Mouse (Mus musculus) gastrocnemius, postnatal 4 days (tissue): ENCODE results near the gene Gm10271. TPM values are rescaled to one million over a fixed set of nuclear protein-coding genes. Genes with fewer than 3 reads are reported as not detected.
A peak's percentile ranks its signal among the peaks of the same experiment; 100 is the strongest.

Experiments
- DNase-seq, 2 experiments: peaks; one replicate each; pipeline ENCODE4 v3.0.0; 2021 to 2022; ENCODE audit warnings: low spot score in 2 of 2, mixed read lengths in 2 of 2
- long read RNA-seq, 2 experiments: library from polyadenylated mRNA; stranded (forward); transcript quantifications; one replicate each; pipeline ENCODE4 v2.0.0; 2021
- total RNA-seq, 2 experiments: library from RNA; stranded (reverse); gene quantifications; 2 replicates each; pipeline ENCODE4 v1.2.3; 2021

Gm10271 gene
- total RNA-seq: not detected
- long read RNA-seq, experiment 1: 0 reads
- long read RNA-seq, experiment 2: 0 reads

DNA sequence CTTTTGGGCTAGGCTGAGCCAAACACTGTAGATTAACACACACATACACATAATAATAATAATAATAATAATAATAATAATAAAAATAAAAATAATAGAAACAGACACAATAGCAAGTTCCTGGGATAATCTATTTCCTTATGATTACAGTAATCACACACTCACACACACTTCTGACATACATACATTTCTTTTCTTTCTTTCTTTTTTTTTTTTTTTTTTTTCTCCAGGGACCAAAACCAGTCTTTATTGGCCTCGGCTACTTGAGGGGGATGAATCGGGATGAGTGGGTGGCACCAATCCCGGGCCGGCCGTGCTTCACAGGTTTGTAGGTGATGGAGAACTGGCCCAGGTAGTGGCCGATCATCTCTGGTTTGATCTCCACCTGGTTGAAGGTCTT is at the start of gene Gm10271:
TSS of gene Gm10271 (minus strand) at position 101 of the 400 bp plus-strand sequence.
- DNase-seq: no peak

DNA sequence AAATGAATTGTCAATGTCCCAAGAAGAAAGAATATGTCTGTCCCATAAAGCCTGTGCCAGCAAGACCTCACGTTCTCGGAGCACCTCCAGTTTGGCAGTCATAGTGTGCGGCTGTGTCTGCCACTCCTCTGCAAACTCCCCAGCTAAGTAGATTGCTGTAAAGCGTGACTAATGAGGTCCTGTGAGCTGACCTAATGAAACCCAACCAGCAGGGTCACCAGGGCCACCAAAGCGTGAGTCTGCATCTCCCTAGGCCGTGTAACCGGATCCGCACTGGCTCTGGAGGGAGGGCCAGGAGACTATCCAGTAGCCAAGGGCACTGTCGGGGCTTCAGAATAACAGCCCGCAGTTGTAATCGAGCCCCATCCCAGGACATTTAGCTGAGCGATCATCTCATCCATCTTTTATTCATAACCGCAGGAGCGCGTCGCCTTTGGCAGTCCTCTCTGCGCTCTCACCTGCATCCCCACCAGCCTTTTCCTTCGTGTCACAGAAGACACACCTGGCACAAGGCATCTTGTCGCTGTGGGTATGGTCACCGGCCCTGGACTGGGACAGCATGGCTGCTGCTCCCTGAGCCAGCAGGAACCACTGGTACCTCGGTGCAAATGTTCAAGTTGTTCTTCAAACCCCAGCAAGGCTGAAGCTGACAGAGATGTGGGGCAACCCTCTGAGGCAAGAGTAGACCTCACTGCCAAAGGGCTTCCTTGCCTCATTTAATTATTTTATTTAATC is 48.8 kb upstream of the Gm10271 start:
- peak in 1 of 2 experiments; percentile 46 for DNase-seq

DNA sequence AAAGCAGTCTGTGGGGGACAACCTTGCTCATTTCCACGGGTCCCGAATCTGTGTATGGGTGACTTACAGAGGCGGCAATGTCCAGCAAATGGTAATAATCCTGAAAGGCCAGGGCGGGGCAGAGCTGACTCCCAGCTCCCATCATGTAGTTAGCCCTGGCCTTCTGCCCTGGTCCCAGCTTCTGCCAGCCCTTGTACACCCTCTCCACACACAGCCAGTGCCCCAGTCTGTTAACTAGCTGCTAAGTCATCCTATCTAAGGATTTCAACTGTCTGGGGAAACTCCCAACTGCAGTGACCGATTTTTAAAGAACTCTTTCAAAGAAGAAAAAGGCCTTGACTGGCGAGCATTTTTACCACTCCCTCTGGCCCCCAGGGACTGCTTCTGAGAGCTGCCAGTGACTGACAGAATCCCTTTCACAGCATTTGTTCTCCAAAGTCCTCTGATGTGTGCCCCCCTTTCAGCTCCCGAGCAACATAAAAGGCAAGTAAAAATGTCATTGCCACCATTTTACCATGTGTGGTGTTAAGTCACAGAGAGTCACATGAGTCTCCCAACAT is 46.0 kb upstream of the Gm10271 start:
- no peak for DNase-seq

DNA sequence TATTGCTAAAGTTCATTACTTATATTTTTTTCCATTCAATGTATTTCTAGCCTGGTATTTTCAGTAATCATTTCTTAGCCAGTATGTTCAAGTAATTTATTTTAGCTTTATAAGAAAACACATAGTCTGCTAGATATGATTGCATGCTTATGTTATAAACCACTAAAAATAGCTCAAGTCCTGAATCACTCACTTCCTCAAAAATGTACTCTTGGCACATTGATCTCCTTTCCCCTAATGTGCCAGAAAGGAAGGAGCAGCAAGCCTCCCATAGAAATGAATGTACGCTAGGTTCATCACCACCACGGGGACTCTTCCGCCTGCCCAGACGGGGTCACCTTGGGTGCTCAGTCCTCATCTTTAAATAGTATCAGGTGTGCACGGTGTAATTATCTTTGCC is 42.2 kb upstream of the Gm10271 start:
- DNase-seq: no peak

DNA sequence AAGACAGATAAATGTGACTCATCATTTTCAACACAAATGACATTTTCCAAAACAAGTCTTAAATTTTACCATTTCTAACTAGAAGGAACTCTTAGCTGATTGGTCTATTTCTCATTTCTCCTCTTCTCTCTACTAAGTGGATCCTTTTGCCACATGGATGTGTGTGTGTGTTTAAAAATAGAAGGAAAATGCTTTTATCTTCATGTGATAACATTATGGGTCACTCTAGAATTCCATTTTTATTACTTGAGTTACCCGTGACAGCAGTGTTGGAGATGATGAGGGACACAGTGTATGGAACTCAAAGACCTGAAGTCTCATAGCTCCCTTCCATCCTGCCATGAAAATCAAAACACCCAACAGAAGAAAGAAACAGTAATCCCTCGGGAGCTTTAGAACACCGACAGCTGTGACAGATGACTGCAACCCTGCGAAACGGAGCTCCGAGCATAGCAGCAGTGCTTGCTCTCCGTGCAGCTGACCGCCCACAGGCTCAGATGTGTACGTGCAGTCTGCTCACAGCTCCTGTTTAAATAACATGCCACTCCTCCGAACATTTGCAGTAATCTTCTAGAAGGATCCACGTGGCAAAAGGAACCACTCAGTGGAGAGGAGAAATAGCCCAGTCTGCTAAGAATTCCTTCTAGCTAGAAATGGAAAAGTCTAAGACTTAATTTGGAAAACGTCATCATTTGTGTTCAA is 41.4 kb upstream of the Gm10271 start:
- DNase-seq: no peak

DNA sequence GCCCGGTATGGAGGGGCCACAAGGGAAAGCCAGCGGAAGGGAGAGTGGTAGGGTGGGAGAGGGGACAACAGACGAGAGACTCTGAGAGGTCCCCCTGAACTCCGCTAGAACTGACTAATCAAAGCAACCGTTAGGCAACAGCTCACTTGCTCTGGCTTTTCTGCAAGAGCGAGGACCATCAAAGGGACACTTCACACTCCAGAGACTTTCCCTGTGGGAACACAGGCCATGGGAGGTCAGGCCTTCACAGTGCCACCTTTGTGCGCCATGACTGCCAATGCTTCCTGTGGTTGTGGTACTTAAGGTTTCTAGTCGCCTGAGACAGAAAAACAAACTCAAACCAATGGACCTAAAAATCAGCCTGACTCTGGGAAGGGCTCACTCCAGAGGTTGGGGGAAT is 38.6 kb upstream of the Gm10271 start:
- no peak for DNase-seq

DNA sequence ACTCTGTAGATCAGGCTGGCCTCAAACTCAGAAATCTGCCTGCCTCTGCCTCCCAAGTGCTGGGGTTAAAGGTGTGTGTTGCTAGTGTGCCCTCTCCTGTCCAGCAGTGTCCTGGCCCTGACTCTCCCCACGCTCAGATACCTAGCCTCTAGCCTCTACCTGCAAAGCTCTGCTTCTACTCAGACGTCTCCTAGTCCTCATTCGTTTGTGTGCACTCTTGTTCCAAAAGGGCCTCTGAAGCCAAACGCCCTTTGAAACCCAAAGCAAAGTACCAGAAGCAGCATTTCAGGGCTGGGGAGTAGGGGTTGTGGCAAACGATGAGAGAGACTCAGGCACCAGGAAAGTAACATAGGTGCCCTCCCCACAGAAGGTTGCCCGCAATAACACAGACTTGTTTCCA is 37.3 kb upstream of the Gm10271 start:
- no peak for DNase-seq

DNA sequence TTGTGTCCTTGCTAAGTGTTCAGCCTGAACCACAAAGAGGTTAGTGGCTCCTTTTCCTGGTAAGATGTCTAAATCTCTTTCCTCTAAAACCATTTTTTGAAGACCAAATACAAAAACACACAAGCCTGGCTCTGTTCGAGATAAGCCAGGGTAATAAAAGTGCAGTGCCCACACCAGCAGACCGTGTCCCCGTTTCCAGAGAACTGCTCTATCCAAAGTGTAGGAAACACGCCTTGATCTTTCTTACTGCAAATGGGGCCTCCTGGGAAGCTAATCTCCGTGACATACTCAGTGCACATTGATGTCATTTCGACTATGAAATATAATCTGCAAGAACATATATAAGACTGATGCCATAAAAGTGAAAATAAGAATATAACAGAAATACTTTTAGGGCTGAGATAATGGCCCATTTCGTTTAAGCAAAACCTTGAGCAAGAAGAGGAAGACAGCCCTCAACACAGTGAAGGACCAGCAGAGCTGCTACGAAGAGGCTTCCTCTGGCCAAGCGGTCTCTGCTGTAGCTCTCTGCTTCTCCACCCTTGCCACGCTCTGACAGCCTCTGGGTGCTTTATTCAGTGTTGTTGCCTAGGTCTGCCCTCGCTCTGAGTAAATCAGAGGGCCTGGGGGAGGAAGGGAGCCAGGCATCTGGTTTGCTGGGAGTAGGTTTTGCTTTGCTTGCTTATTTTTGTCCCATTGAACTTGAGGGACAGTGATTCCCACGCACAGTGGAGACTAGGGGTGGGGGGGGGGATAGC is 33.5 kb upstream of the Gm10271 start:
- no peak for DNase-seq

DNA sequence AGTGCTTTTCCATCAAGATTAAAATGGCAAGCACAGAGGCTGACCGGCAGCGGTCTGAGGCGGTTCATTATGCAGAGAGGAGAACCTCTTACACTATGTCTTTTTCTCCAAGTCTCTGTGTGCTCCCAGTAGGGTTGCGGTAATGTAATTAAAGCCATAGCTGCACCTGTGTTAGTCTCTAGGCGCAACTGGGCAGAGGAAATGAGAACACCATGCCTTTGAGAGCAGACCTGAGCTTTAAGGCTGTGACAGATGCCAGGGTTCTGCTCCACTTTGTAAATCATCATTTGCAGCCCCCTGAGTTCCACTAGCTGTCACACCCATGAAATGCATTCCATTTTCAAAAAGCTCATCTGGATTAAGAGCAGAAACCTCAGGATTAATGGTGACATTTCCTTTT is 32.3 kb upstream of the Gm10271 start:
- DNase-seq: no peak

DNA sequence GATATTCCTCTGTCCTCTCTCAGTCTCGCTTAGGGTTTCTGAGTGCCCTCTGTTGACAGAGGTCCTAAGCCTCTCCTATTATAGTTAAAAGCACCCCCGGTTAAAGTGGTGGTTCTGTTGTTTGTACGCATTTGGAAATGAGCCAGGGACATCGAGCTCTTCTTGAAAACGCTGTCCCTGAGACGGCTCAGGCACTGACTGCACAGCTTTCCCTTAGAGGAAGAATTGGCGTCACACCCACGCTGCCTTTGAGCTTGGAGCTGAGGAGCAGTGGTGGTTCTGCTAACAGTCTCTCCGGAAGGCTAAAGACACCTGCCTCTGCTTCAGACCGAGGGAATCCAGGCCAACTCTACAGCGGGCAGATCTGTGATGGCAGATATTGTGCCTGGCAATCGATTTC is 28.6 kb upstream of the Gm10271 start:
- no peak for DNase-seq

DNA sequence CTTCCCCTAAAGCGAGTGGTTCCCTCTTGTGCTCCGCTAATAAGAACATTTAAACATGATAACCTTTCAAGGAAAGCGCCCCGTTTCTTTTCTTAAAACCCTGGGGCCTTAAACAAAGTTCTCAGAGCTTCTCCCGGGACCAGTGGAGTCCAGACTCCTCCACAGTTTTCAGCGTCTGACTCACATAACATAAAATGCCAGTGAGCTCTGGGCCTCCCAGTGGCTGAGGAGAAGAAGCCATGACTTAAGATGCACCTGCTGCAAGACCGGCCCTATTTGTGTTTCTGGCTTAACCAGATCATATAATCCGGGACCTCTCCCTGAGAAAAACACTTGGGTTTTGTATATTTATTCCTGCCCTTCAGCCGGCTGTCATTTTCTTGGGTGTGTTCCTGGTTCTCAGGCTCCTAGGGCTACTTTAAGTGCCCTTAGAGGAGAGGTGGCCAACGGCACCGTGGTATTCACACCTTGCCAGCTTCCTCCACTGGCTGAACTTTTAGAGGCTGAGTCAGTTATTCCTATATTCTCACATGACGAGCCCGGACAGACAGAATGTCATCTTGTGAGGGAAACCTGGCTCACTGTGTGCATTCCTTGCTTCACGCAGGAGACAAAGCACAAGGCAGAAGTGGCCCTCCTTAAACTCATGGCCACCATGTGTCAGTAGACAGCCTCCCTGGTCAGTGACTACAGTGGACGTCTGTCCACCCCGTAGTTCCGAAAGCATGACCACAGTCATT is 26.5 kb upstream of the Gm10271 start:
- no peak for DNase-seq

DNA sequence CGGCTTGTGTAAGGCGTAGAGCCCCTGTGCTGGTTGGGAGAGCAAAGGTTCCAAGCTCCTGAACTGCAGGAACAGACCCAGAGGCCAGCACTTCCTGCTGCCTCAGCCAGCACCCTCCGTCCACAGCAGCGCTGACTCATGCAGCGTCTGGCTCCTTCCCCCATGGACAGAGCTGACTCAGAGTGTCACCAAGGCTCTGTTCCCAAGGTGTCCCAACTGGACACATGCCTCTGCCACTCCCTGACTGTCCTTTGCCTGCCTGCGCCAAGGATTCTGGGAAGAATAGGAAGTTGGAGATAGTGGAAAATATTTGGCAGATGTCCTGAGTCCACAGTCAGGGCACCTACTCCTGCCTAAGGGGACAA is 23.8 kb upstream of the Gm10271 start:
- peak in 1 of 2 experiments; percentile 23 for DNase-seq

DNA sequence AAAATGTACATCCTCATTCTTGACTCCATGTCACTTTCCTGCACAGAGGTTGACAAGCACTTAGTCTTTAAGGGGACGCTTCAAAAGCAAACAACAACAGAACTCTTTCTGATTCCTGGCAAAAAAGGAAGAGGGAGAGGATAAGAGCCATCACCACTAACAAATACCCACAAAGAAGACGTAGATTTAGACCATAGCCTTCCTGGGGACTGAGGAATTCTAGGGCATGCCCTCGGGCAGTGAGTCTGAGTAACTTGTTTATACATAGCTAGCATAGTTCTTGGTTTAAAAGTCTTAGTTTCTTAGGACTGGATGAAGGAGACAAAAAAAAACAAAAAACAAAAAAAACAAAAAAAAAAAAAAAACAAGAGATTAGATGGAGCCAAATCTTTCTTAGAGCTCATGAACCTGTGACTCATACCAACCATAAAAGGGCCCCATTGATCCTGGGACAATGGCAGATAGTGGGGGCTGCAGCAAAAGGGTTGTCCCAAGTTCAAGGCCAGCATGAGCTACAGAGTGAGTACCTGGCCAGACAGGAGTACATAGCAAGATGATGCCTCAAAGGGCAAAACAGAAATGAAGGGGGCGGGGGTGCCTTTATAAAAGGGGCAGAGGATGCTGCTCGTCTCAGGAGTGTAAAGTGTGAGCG is 23.3 kb upstream of the Gm10271 start:
- no peak for DNase-seq

DNA sequence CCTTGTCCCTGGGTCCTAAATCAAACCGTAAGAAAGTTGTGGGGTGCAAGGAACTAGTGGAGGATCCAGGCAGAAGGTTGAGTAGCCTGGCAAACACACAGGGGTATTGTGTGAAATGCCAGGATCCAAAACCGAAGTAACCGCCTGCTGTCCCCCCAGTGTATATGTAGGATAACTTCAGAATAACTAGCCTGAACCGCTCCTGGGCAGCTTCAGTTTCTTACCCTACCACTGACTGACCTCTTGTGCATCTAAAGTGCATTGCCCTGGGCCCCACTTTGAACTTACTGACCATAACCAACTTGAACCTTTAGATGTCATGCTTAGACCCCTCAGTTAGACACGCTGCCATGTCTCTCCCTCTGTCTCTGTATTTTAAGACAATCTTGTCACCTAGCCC is 22.8 kb upstream of the Gm10271 start:
- DNase-seq: no peak

DNA sequence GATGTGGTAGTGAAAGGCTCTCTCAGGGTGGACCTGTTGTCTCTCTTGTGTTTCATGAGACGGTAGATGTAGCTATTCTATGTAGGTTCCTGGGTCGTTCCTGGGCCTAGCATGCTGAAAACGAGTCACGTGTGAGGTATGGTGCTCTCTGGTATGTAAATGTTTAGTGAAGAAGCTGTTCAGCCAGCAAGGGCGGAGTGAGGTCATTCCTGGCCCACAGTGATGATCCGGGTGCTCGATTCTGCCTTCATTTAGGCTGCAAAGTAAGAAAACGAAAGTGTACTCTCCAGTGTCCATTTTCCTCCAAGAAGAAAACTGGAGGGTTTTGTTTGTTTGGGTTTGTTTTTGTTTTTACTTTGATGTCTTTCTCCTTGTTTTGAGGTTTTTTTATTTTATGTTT is 21.6 kb upstream of the Gm10271 start:
- DNase-seq: no peak

DNA sequence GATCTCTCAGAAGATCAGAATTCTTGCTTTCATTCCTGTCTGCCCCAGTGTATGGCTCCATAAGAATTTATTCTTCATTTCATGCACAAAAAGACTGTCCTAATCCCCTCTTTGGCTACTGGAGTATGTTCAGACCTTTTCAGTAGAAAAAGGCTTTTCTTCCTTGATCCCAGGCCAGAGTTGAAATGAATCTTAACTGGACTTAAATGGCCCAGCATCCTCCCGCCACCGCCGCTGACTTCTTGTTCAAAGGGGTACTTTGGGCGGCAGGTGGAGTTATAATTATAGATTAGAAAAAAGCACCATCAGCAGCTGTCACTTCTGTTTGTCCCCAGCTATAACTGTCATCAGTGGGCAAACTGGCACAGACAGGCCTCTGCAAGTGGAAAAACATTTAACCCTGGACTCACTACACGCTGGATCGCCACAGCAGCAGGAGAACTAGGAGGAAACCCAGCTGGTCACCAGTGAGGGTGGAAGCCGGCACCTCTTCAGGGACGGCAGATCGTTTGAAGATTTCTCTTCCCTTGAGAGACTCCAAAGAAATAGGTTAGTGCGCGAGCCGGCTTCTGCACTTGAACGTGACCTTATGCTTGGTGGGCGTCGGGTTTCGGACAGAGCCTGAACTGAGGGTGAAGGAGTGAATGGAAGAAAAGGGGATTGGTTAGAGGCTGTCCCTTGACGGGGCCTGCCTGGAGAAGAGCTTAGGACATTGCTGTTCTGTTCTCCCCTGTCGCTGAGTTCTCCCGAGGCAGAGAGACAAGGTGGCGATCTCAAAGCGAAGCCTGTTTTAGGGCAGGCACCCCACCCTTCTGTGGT is 14.1 kb upstream of the Gm10271 start, which contains the start of gene Best3:
TSS of gene Best3 (plus strand) at position 51 of the 819 bp plus-strand sequence.
- no peak for DNase-seq

DNA sequence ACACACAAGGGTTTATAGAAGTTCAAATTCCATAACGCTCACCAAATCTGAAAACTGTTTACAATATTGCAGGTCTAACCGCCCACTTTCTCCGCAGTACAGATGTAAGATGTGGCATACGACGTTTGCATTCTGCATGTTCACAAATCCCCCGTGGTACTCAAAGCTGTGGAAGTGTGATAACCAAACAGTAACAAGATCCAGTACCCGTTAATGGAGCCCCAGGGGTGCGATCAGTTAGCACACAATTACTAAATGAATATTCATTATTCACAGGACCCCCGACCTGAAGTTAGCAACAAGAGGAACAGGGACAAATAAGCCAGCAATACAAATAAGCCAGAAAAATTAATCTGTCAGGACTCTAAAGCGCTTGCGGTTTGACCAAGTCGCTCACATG is 12.4 kb upstream of the Gm10271 start:
- no peak for DNase-seq

DNA sequence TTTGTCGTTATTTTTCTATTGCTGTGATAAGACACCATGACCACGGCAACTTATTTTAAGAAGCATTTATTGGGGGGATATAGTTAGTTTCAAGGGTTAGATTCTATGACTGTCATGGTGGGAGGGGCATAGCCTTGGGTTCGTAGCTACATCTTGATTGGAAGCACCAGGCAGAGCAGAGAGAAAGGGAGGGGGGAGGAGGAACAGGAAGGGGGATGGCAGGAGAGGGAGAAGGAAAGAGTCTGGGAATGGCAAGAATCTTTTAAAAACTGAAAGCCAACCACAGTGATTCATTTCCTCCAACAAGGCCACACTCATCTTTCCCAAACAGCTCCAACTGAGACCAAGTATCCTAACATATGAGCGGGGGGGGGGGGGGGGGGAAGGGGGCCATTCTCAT is 10.1 kb upstream of the Gm10271 start:
- no peak for DNase-seq

DNA sequence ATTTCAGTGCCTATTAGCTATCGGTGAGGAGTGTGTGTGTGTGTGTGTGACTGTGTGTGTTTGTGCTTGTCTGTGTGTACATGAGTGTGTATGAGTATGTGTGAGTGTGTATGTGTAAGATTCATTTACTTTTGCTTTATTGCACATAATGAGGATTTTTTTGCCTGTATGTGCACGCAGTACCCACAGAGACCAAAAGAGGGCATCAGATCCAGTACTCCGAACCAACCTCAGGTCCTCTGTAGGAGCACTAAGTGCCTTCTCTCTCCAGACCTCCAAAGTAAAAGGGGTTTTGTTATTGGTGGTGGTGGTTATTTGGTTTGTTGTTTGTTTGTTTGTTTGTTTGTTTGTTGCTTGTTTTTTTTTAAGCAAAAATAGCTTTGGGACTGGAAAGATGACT is 8.5 kb upstream of the Gm10271 start:
- no peak for DNase-seq

DNA sequence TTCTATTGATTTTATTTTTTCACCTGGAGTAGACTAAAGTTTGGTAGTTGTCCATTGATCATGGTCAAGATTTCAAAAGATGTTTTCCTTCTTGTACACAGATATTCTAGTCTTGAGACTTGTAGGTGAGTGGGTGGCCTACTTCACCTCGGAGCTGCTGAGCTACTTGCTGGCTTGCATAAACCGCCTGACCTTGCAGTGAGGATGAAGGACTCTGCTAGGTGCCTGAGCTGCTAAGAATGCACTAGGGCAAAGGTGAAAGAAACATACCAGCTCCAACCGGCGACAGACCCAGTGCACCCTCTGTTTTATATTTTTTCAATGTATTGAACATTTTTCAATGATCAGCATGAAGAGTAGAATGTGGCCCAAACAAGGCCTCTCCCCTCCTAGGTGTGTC is 7.9 kb upstream of the Gm10271 start:
- DNase-seq: no peak
